Comparison of ENCODE assay signal across 8 mouse cellular contexts in genomic region chr15:36939153-36939552, GRCm38 (mm10).
A peak's percentile ranks its signal among the peaks of the same experiment; 100 is the strongest.
DNase-seq lines count a peak whose midpoint lies in the region; ATAC-seq and TF ChIP-seq lines count a peak whose summit lies in the region.

No protein-coding gene starts in this region.

- H3K36me3 ChIP-seq in embryonic facial prominence, embryonic 12.5 days, result no peaks in the 10 kb centered on the region
- H3K36me3 ChIP-seq in intestine, embryonic 15.5 days, result no peaks in the 10 kb centered on the region
- H3K36me3 ChIP-seq in neural tube, embryonic 12.5 days, result no peaks in the 10 kb centered on the region

- 28% methylated on average over 9 of the region's 9 CpGs for WGBS in embryonic facial prominence, embryonic 12.5 days
- WGBS in intestine, embryonic 15.5 days, result 31% methylated on average over 9 of the region's 9 CpGs
- WGBS in neural tube, embryonic 12.5 days, result 29% methylated on average over 9 of the region's 9 CpGs

- H3K27ac ChIP-seq in layer of hippocampus, adult 2 months, result peak overlapping the region; percentile 97
- H3K27ac ChIP-seq in embryonic facial prominence, embryonic 12.5 days, result peak overlapping the region; percentile 88; the same call in 1 of the 2 replicates
- H3K27ac ChIP-seq in intestine, embryonic 15.5 days, result no peak overlapping the region
- peak overlapping the region; percentile 90; the same call in 1 of the 2 replicates for H3K27ac ChIP-seq in neural tube, embryonic 12.5 days

- DNase-seq in layer of hippocampus, adult 2 months (ENCODE audit: low spot score in 2 of 2), result no peak
- DNase-seq in layer of hippocampus, postnatal 25 days (ENCODE audit: extremely low spot score in 1 of 2, low spot score in 1 of 2), result no peak
- no peak for DNase-seq in urinary bladder, adult 18-20 months (ENCODE audit: low spot score in 2 of 2)
- DNase-seq in cerebellum, adult 11 months, result no peak
- DNase-seq in left cerebral cortex, adult 11 months (ENCODE audit: low spot score), result no peak

- peak; percentile 22; the same call in 1 of the 2 replicates for ATAC-seq in embryonic facial prominence, embryonic 12.5 days (ENCODE audit: insufficient number of reproducible peaks, insufficient read depth, low FRiP score, low TSS enrichment)
- peak; percentile 23; the same call in 1 of the 2 replicates for ATAC-seq in intestine, embryonic 15.5 days
- peak; percentile 58 for ATAC-seq in neural tube, embryonic 12.5 days (ENCODE audit: low FRiP score, low read depth)

- peak overlapping the region; percentile 85 for H3K4me2 ChIP-seq in embryonic facial prominence, embryonic 12.5 days (replicated peaks)
- peak overlapping the region; percentile 88 for H3K4me2 ChIP-seq in intestine, embryonic 15.5 days (replicated peaks)
- peak overlapping the region; percentile 81 for H3K4me2 ChIP-seq in neural tube, embryonic 12.5 days (replicated peaks)

- peaks cover 18% of the 10 kb centered on the region for H3K4me1 ChIP-seq in embryonic facial prominence, embryonic 12.5 days
- peaks cover 10% of the 10 kb centered on the region for H3K4me1 ChIP-seq in intestine, embryonic 15.5 days (replicated peaks)
- H3K4me1 ChIP-seq in neural tube, embryonic 12.5 days, result peaks cover 18% of the 10 kb centered on the region

- H3K4me3 ChIP-seq in layer of hippocampus, adult 2 months, result peak overlapping the region; percentile 60
- peak overlapping the region; percentile 52 for H3K4me3 ChIP-seq in embryonic facial prominence, embryonic 12.5 days
- peak overlapping the region; percentile 54 for H3K4me3 ChIP-seq in intestine, embryonic 15.5 days (replicated peaks)
- H3K4me3 ChIP-seq in neural tube, embryonic 12.5 days, result peak overlapping the region; percentile 47

- H3K27me3 ChIP-seq in embryonic facial prominence, embryonic 12.5 days, result no peaks in the 10 kb centered on the region
- H3K27me3 ChIP-seq in intestine, embryonic 15.5 days (replicated peaks), result no peaks in the 10 kb centered on the region
- no peaks in the 10 kb centered on the region; the same call in 1 of the 2 replicates for H3K27me3 ChIP-seq in neural tube, embryonic 12.5 days (replicated peaks)

- no peak for TF ChIP-seq CTCF in layer of hippocampus, adult 2 months (conservative IDR thresholded peaks at IDR 0.05)

- H3K9me3 ChIP-seq in embryonic facial prominence, embryonic 12.5 days, result no peaks in the 10 kb centered on the region
- no peaks in the 10 kb centered on the region for H3K9me3 ChIP-seq in intestine, embryonic 15.5 days
- no peaks in the 10 kb centered on the region for H3K9me3 ChIP-seq in neural tube, embryonic 12.5 days

- peak overlapping the region; percentile 60 for H3K9ac ChIP-seq in embryonic facial prominence, embryonic 12.5 days
- H3K9ac ChIP-seq in intestine, embryonic 15.5 days, result peak overlapping the region; percentile 73; the same call in 1 of the 2 replicates
- peak overlapping the region; percentile 83; the same call in 1 of the 2 replicates for H3K9ac ChIP-seq in neural tube, embryonic 12.5 days
